Mouse (Mus musculus) c-Kit-positive CD71-negative TER-119-negative erythroid progenitor cells, embryonic 14.5 days (primary cell): ENCODE results near the gene Gm42372.

ENCODE experiments used
- DNase-seq: peaks from one replicate; pipeline ENCODE4 v3.0.0-alpha.2; 2013; ENCODE audit warnings: low read depth

The Gm42372 gene

DNA sequence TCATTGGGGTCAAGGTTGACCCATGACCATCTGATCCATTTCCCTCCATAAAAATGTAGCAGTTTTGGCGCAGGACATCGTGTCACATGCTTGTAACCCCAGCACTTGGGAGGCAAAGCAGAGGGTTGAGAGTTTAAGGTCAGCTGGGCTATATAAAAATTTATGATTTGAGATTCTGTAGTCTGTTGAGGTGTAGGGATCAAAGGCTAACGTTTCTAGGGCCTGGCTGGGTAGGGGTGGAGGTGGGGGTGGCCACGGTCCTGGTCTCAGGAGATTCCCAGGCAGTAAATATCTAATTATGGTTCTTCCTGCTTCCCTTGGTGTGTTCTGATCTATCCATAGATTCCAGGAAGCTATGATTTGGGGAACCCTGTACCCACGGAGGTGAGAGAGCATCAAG is 21.2 kb upstream of the Gm42372 start:
- DNase-seq = no peak

DNA sequence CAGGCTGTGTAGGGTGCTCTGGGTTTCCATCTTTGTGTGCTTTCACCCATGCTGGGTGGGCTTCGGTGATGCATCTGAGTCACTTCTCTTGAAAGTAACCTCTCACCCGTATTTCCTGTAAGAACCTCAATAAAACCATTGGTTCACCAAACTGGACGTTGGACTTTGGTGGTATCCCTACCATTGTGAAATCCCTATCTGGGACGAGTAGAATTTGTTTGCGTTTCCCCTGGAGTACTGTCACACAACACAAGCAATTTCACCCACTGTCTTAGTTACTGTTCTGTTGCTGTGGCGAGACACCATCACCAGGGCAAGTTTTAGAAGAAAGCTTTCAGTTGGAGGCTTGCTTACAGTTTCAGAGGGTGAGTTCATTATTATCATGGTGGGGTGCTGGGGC is 14.5 kb upstream of the Gm42372 start:
- DNase-seq = no peak

DNA sequence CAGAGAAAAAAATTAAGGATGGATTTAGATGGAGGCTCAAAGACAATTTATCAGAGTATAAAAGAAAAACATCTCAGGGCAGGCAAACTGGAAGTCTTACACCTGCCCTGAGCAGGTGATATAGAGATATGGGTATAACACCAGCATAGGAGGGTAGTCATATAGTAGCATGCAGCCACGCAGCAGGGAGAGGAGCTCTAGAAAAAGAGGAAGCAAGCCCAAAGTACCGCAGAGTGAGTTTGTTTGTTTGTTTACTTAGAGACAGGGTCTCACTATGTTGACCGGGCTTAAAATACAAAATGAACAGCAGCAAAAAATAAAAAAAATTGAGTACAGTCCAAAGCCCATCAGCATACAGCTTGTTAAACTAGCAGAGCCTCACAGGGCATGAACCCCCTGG is 11.7 kb upstream of the Gm42372 start:
- no peak for DNase-seq

DNA sequence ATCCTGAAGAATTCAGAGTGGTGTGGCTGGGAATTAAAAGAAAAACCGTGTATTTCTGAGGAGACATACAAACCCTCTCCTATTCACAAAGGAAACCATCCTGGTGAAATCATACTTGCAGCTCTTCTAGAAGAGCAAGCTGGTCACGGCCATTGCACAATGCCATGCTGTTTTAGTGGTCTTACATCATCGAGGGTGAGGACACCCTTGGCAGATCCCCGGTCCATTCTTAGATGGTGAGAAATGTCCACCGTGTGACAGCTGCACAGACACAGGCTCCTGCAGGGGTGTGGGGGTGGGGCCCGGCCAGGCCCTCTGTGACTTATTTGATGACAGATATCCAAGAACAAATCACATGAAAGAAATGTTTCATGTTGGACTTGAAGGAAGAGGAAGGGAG is 8.9 kb upstream of the Gm42372 start:
- DNase-seq = peak; percentile 46

DNA sequence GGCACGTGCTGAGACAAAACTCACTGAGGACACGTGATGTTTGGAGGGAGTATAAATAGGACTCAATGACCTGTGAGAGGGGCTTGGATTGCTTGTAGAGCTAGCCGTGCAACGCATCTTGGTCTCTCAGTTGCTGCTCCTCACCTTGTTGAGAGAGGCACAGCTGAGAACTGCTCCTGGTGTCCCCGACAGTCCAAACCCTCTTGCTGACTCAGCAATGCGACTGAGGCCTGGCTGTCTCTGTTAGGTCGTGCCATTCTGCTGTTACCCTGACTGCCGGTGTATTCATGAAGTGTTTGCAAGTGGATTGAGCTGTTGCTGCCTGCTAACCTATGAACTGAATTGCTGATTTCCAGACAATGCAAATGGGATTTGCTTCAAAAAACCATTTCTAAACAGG is 6.6 kb upstream of the Gm42372 start:
- no peak for DNase-seq

DNA sequence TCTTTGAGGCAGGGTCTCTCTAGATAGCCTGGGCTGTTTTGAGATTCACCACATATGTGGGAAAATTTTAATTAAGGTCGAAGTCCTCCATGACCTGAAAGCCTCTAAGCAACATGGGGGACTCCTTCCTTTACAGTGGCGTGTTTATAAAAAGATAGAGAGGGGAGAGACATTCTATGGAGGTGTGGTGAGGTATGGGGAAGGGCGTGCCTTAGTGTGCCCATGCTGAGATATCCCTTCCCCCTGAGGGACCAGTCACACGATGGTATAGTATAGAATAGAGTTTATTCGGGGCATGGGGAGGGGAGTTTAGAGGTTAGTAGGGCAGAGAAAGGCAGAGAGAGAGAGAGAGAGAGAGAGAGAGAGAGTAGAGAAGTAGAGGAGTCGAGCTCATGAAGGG is 4.7 kb upstream of the Gm42372 start:
- no peak for DNase-seq

DNA sequence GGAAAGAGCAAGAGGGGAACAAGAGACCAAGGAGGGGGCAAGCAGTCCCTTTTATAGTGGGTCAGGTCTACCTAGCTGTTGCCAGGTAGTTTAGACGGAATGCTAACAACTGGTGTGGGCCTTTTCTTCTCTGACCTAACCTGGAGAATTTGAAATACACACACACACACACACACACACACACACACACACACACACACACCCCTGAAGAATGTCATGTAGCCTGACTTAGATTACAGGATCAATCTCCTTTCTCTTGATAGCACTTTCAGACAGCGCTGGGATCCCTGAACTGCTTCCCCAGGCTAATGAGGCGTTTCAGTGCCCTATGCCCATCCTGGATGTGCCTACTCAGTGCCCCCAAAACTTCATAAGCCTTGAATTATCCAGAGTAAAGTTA is 4.3 kb upstream of the Gm42372 start:
- no peak for DNase-seq

GRCm38 (mm10) chr7:16980348-16980747 is 2.5 kb upstream of the Gm42372 start:
- no peak for DNase-seq

- no peak for DNase-seq
Measured at GRCm38 (mm10) chr7:16987541-16988149, 4.8 kb downstream of the Gm42372 start.

DNA sequence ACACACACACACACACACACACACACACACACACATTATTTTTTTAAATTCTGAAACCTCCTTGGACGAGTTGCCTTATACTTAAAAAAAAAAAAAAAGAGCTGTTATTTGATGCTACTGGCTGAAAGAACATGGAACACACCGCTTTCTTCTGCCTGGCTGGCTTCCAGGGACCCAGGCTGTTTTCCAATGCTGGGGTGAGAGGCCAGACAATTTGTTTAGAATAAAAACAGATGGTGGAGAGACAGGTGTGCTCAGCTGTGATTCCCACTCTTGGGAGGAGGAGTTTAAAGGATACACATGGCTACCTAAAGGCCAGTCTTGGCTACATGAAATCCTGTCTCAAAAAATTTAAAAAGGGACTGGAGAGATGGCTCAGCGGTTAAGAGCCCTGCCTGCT is 5.5 kb downstream of the Gm42372 start:
- DNase-seq = no peak

DNA sequence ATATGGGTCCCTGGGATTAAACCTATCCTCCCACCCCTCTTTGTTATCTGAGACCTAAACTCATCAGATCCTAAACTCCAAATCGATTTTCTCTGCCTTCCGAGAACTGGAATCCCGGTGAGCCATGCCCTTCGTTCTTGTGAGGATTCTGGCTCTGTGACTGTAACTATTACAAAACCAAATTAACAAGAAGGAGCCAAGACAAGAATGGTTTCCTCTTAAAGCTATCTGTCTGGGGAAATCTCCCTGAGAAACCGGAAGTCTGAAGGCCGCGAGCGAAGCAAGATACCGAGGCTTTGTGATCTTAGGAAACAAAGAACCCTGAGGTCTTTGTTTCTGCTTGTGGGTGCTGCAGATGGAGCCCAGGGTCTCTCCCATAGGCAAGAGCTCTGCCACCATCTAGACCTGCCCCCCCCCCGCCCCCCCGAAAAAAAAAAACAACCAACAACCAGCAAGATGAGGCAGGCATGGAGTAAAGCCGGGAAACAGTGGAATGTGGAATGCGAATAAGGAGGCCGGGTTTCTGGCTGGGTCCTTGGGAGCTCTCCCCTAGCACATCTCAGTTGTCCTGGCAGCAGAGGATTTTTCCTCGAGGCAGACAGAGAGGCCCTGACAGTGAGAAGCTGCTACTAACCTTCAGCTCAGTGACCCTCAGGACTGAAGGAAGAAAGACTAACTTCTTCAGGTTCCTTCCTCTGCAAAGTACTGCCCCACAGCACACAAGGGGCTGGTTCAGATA is 7.3 kb downstream of the Gm42372 start:
- DNase-seq = peak; percentile 40

DNA sequence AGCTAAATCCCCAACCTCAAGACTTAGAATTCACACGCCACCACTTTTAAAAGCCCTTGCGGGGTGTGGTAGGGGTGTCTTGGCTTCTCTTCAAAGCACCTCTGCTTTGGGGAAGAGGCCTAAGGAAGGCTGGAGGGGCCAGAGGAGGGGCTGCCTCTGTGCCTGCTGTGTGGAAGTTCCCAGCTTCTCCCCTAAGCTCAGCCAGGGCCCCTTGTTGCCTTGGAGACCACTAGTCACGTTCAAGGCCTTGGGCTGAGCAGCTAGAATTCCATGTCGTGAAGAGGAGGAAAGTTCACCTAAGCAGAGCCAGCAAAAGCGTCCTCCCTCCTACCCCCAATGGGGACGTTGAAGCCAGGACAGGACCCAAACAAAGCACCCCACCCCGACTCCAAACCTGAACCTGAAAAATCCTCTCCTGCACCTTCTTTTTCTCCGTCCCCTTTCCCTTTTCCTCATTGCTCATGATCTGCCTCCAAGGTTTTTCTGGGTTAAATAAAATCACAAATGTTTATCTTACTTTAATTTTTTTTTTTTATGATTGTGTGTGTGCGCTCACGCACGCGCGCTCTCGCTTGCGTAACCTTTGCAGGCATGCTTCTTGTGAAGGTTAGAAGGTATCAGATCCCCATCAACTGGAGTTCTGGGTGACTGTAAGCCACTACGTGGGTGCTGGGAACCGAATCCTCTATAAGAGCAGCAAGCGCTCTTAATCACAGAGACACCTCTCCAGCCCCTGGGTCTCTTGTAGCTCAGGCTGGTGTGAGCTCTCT is 9.0 kb downstream of the Gm42372 start:
- DNase-seq = no peak

DNA sequence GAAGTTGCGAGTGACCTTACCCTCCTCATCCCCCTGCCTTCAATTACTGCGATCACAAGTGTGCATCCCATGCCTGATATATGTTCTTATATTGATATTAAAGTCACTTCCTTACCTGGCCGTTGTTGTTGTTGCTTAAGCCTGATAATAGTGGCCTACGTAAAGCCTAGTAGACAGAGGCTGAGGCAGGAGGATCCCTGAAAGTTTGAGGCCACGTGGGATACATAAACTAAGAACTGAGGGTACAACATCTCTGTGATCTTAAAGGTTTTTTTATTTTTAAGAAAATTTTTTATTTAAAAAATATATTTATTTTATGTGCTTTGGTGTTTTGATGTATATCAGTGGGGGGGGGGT is 9.5 kb downstream of the Gm42372 start, which contains the start of gene Ccdc8:
Gene Ccdc8 (plus strand): TSS at position 258 of the 357 bp plus-strand sequence.
- DNase-seq = no peak

DNA sequence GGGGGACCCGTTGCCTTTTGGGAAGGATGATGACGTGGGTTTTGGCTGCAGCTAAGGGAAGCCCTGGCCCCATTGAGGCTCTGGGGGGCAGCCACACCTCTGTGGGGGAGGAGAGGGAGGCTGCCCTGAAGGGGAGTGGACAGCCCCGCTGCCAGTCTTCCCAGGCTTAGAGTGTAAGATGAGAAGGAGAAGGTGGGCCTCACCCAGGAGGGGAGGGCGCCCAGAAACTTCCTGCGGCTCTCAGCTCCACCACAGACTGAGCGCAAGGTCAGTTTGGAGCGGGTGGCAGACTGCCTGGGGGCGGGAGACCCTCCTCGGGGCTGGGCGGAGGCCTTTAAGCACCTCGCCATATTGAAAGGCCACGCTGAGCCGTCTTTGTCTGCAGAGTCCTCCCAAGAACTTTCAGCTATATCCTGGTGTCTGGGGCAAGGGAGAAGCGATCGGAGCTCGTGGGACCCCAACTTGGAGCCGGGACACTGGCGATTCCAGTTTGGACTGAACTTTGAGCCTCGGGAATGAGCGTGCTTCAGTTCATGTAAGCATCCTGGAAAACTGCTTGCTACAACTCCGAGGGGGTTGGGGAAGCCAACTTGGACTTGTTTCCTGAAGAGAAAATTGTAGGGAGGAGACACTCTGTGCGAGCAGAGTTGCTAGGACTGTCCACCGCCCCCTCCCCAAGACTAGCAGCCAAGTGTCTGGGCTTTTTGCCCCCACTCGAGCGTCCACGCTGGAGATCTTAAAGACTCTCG is 10.9 kb downstream of the Gm42372 start:
- peak; percentile 40 for DNase-seq

DNA sequence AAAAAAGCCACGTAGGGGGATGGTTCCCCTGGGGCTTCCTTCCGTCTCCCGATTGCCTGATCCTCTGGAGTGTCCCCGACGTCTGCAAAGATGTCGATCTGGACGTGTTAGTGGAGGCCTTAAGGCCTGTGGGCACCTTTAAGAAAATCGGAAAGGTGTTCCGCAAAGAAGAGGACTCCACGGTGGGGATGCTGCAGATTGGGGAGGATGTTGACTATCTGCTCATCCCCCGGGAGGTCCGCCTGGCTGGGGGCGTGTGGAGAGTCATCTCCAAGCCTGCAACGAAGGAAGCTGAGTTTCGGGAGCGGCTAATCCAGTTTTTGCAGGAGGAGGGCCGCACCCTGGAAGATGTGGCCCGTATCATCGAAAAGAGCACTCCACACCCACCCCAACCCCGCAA is 11.5 kb downstream of the Gm42372 start:
- DNase-seq = no peak

- no peak for DNase-seq
Measured at GRCm38 (mm10) chr7:16995345-16995744, 12.5 kb downstream of the Gm42372 start.

- no peak for DNase-seq
Measured at GRCm38 (mm10) chr7:16999233-16999632, 16.3 kb downstream of the Gm42372 start.

DNA sequence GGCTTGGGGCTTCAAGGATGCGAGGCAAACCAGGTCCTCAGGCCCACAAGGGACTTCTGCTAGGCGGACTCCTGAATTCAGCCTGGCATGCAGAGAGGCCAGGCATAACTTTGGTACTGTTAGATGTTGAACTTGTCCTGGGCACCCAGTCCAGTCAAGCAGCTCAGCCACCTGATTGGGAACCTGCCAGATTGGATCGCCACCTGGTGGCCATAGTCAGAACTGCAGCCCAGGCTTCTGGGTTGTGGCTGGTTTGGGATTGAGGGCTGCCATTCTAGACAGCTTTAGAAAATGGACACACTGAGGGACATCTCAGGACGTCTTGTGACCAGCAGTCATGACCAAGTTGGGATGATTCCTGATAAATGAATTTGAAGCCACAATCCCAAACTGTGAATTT is 16.8 kb downstream of the Gm42372 start:
- peak; percentile 76 for DNase-seq

GRCm38 (mm10) chr7:17002375-17003195 is 19.7 kb downstream of the Gm42372 start:
- DNase-seq = peak; percentile 87

- no peak for DNase-seq
Measured at GRCm38 (mm10) chr7:17003230-17003960, 20.5 kb downstream of the Gm42372 start.

DNA sequence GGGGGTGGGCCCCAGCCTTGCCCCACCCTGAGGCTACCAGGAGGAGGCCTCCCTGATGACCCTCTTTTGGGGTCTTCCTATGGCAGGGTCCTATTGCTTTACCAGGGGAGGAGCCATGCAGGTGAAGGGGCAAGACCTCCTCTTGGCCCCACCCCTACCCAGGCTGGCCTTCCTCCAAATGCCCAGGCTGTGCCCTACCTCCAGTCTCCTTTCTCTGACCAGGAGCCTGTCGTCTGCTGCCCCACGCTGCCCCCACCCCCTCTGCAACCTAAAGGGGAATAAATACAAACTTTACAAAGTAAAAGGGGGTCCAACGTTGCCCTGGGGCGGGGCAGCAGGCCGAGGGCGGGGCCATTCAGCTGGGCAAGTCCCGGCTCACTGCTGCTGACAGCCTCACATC is 21.8 kb downstream of the Gm42372 start:
- no peak for DNase-seq
